Mouse (Mus musculus): ENCODE results near the gene Ttc24.

The Ttc24 gene

GRCm38 (mm10) chr3:88077441-88077840, 663 bp downstream of the Ttc24 start:
- no peak for DNase-seq

- DNase-seq: no peak
Measured at GRCm38 (mm10) chr3:88074766-88075165, 3.3 kb downstream of the Ttc24 start.

- DNase-seq: no peak
Measured at GRCm38 (mm10) chr3:88074351-88074750, 3.8 kb downstream of the Ttc24 start.

- DNase-seq: no peak
Measured at GRCm38 (mm10) chr3:88073631-88074030, 4.5 kb downstream of the Ttc24 start.

GRCm38 (mm10) chr3:88071783-88072182, 6.3 kb downstream of the Ttc24 start:
- peak; percentile 91 for DNase-seq

- DNase-seq: no peak
Measured at GRCm38 (mm10) chr3:88068386-88068785, 9.7 kb downstream of the Ttc24 start.

- peak; percentile 84 for DNase-seq
Measured at GRCm38 (mm10) chr3:88057902-88058696, 20.0 kb downstream of the Ttc24 start, which contains the start of gene Naxe. Gene Naxe, minus strand, starts transcription at chr3:88058495.

GRCm38 (mm10) chr3:88057030-88057429, 21.1 kb downstream of the Ttc24 start:
- DNase-seq: no peak

- no peak for DNase-seq
Measured at GRCm38 (mm10) chr3:88049532-88049931, 28.6 kb downstream of the Ttc24 start.

GRCm38 (mm10) chr3:88042661-88043421, 35.3 kb downstream of the Ttc24 start, which contains the start of gene Gpatch4:
Gene Gpatch4, plus strand, starts transcription at chr3:88043108.
- peak; percentile 96 for DNase-seq

- DNase-seq: no peak
Measured at GRCm38 (mm10) chr3:88035561-88036293, 42.4 kb downstream of the Ttc24 start.

- no peak for DNase-seq
Measured at GRCm38 (mm10) chr3:88033506-88033905, 44.6 kb downstream of the Ttc24 start.

- no peak for DNase-seq
Measured at GRCm38 (mm10) chr3:88030608-88031395, 47.3 kb downstream of the Ttc24 start.

- no peak for DNase-seq
Measured at GRCm38 (mm10) chr3:88027434-88028186, 50.5 kb downstream of the Ttc24 start, which contains the start of gene Hapln2. Gene Hapln2, minus strand, starts transcription at chr3:88027583.

- no peak for DNase-seq
Measured at GRCm38 (mm10) chr3:88026823-88027222, 51.3 kb downstream of the Ttc24 start.

- no peak for DNase-seq
Measured at GRCm38 (mm10) chr3:88023192-88024074, 54.7 kb downstream of the Ttc24 start.

- DNase-seq: peak; percentile 95
Measured at GRCm38 (mm10) chr3:88022322-88023191, 55.5 kb downstream of the Ttc24 start.
